ENCODE assay signal across 34 mouse cellular contexts in genomic region chr11:109416709-109417420, GRCm38 (mm10). TPM values are rescaled to one million over a fixed set of nuclear protein-coding genes. Genes with fewer than 3 reads are reported as not detected.
DNase-seq lines count a peak whose midpoint lies in the region; ATAC-seq and TF ChIP-seq lines count a peak whose summit lies in the region.
"Had no signal": no experiment of that assay in that cellular context is flagged by ENCODE, and none has a peak within 500 bp of the region (broad histone marks: within the 10 kb centered on the region; RNA-seq: fewer than 3 reads in every experiment).

No protein-coding gene starts in this region.

- no peak for TF ChIP-seq CTCF in Patski (IDR thresholded peaks at IDR 0.05)
- no peak for TF ChIP-seq CTCF in lung, embryonic 14.5 days (IDR thresholded peaks at IDR 0.05; ENCODE audit: low read depth)
- TF ChIP-seq CTCF in layer of hippocampus, adult 2 months (conservative IDR thresholded peaks at IDR 0.05), result no peak

- H3K9me3 ChIP-seq in lung, embryonic 14.5 days (ENCODE audit: low read depth, low read length), result no peaks in the 10 kb centered on the region
- H3K9me3 ChIP-seq: forebrain, embryonic 13.5 days; hindbrain, embryonic 13.5 days; liver, embryonic 15.5 days had no signal

- no peaks in the 10 kb centered on the region for H3K27me3 ChIP-seq in Patski
- H3K27me3 ChIP-seq in lung, embryonic 14.5 days (ENCODE audit: insufficient read depth, low read length), result no peaks in the 10 kb centered on the region
- H3K27me3 ChIP-seq in splenic B cell, adult 2 months (ENCODE audit: control insufficient read depth, insufficient read depth, low read length, poor library complexity, severe bottlenecking), result no peaks in the 10 kb centered on the region
- H3K27me3 ChIP-seq: forebrain, embryonic 13.5 days; hindbrain, embryonic 13.5 days; liver, embryonic 15.5 days had no signal

- H3K4me2 ChIP-seq in lung, embryonic 14.5 days, result peak overlapping the region; percentile 11; the same call in 1 of the 2 replicates
- H3K4me2 ChIP-seq: forebrain, embryonic 13.5 days; heart, embryonic 11.5 days; hindbrain, embryonic 13.5 days; limb, embryonic 12.5 days; liver, embryonic 15.5 days had no signal

- peaks cover 3% of the 10 kb centered on the region for H3K4me1 ChIP-seq in lung, embryonic 14.5 days (ENCODE audit: insufficient read depth)
- H3K4me1 ChIP-seq: forebrain, embryonic 13.5 days; hindbrain, embryonic 13.5 days; liver, embryonic 15.5 days had no signal

- H3K36me3 ChIP-seq in lung, embryonic 14.5 days (ENCODE audit: insufficient read depth), result no peaks in the 10 kb centered on the region
- H3K36me3 ChIP-seq in splenic B cell, adult 2 months (ENCODE audit: control insufficient read depth, insufficient read depth, low read length, poor library complexity, severe bottlenecking), result no peaks in the 10 kb centered on the region
- H3K36me3 ChIP-seq: hindbrain, embryonic 13.5 days; limb, embryonic 12.5 days; liver, embryonic 15.5 days had no signal

- peak; percentile 30 for ATAC-seq in Patski
- ATAC-seq in lung, embryonic 14.5 days (ENCODE audit: insufficient read depth), result peak; percentile 73
- ATAC-seq: forebrain, embryonic 13.5 days; intestine, postnatal 0 days had no signal

- no peak for DNase-seq in Patski (ENCODE audit: low read depth, low spot score)
- peak; percentile 44 for DNase-seq in lung, embryonic 14.5 days
- DNase-seq in lung, postnatal 14 days, result peak; percentile 77
- peak; percentile 55 for DNase-seq in splenic B cell, adult 2 months (ENCODE audit: low read depth, low spot score)
- DNase-seq in cerebellum, postnatal 14 days, result no peak
- no peak for DNase-seq in heart, postnatal 4 days
- DNase-seq in layer of hippocampus, adult 2 months (ENCODE audit: low spot score in 2 of 2), result no peak
- no peak for DNase-seq in layer of hippocampus, adult 11-12 months (ENCODE audit: low spot score)
- DNase-seq: adrenal gland, postnatal 25 days; cerebellum, adult 8-10 months; cerebellum, postnatal 36 days; gastrocnemius, postnatal 36 days; heart, adult 18-20 months; heart, postnatal 36 days; kidney, adult 9 months; kidney, postnatal 10 days; midbrain, embryonic 14.5 days; right cerebral cortex, adult 18-20 months; right cerebral cortex, postnatal 4 days had no signal

- WGBS in lung, embryonic 14.5 days, result 32% methylated on average over 8 of the region's 8 CpGs

- H3K4me3 ChIP-seq in lung, embryonic 14.5 days (ENCODE audit: low read depth, low read length), result no peak overlapping the region
- H3K4me3 ChIP-seq in layer of hippocampus, adult 2 months, result no peak overlapping the region
- H3K4me3 ChIP-seq: forebrain, embryonic 13.5 days; hindbrain, embryonic 13.5 days; left cerebral cortex, adult 2 months; limb, embryonic 12.5 days; liver, embryonic 15.5 days had no signal

- in situ Hi-C loops in Patski (cut with MboI; ENCODE audit: low pct_unique_long_range_greater_than_20kb), result no loop called here

- no peak overlapping the region for H3K27ac ChIP-seq in lung, embryonic 14.5 days (ENCODE audit: low read depth)
- no peak overlapping the region for H3K27ac ChIP-seq in layer of hippocampus, adult 2 months
- H3K27ac ChIP-seq: forebrain, embryonic 13.5 days; hindbrain, embryonic 13.5 days; left cerebral cortex, adult 2 months; limb, embryonic 12.5 days; liver, embryonic 15.5 days had no signal

- H3K9ac ChIP-seq in lung, embryonic 14.5 days, result no peak overlapping the region
- H3K9ac ChIP-seq: forebrain, embryonic 13.5 days; hindbrain, embryonic 13.5 days; limb, embryonic 12.5 days; liver, embryonic 15.5 days had no signal

- POLR2A ChIA-PET in Patski (lab: Charles Lee), result no interaction called here

- CTCF ChIA-PET in Patski (lab: Charles Lee), result interaction anchor here (1.1 to 1.5 kb wide), 6 partner anchors 13 to 162 kb away, joined by 3 to 4 read pairs (median 3); no protein-coding TSS in a partner anchor

RNA-seq across cellular contexts. Expression of gene 9930022D16Rik, which starts 3.1 kb away (rescaled TPM):
- not detected for polyA plus RNA-seq in Patski (2021)
- not detected in 2 replicates for polyA plus RNA-seq in lung, embryonic 14.5 days (2014; fragmentation: Nextera tagmentation; extraction: Ambion mirVana)
- not detected for total RNA-seq in heart, postnatal 4 days (2021)
- not detected for total RNA-seq in layer of hippocampus, adult 2 months (2021)
- total RNA-seq: adrenal gland, postnatal 25 days; gastrocnemius, postnatal 36 days; heart, adult 18-20 months; heart, postnatal 36 days; layer of hippocampus, postnatal 14 days; left cerebral cortex, adult 2 months; left cerebral cortex, postnatal 25 days; liver, adult 2 months had no signal
- polyA plus RNA-seq: embryonic facial prominence, embryonic 11.5 days; forebrain, embryonic 13.5 days; heart, embryonic 16.5 days; hindbrain, embryonic 13.5 days; large intestine, adult 2 months; limb, embryonic 12.5 days; liver, adult 2 months; liver, embryonic 15.5 days; midbrain, embryonic 14.5 days; spleen, adult 2 months; testis, adult 2 months had no signal

RNA-seq across cellular contexts. Expression of gene Amz2, which starts 8.9 kb away (rescaled TPM):
- polyA plus RNA-seq in Patski (2021), result 48.6 TPM
- 41.5 and 45.6 TPM in 2 replicates for polyA plus RNA-seq in lung, embryonic 14.5 days (2014; fragmentation: Nextera tagmentation; extraction: Ambion mirVana)
- total RNA-seq in heart, postnatal 4 days (2021), result 10 to 100 TPM; 46.9 to 49.4 TPM
- total RNA-seq in layer of hippocampus, adult 2 months (2021), result 10 to 100 TPM; 54.7 to 64.7 TPM

RNA-seq across cellular contexts. Expression of gene Gna13, which starts 54.2 kb away (rescaled TPM):
- 50.4 TPM for polyA plus RNA-seq in Patski (2021)
- 30.7 and 33.8 TPM in 2 replicates for polyA plus RNA-seq in lung, embryonic 14.5 days (2014; fragmentation: Nextera tagmentation; extraction: Ambion mirVana)
- 10 to 100 TPM; 42.7 to 49.0 TPM for total RNA-seq in heart, postnatal 4 days (2021)
- 10 to 100 TPM; 55.5 to 60.9 TPM for total RNA-seq in layer of hippocampus, adult 2 months (2021)

RNA-seq across cellular contexts. Expression of gene Arsg, which starts 56.3 kb away (rescaled TPM):
- polyA plus RNA-seq in Patski (2021), result 1.1 TPM
- 2.8 and 5.3 TPM in 2 replicates for polyA plus RNA-seq in lung, embryonic 14.5 days (2014; fragmentation: Nextera tagmentation; extraction: Ambion mirVana)
- 1 to 10 TPM; 5.2 to 6.1 TPM for total RNA-seq in heart, postnatal 4 days (2021)
- total RNA-seq in layer of hippocampus, adult 2 months (2021), result 10 to 100 TPM; 11.7 to 13.9 TPM

RNA-seq across cellular contexts. Expression of gene Slc16a6, which starts 56.5 kb away (rescaled TPM):
- 1.2 TPM for polyA plus RNA-seq in Patski (2021)
- polyA plus RNA-seq in lung, embryonic 14.5 days (2014; fragmentation: Nextera tagmentation; extraction: Ambion mirVana), result 5.4 and 5.9 TPM in 2 replicates
- total RNA-seq in heart, postnatal 4 days (2021), result 10 to 100 TPM; 17.9 to 22.6 TPM
- total RNA-seq in layer of hippocampus, adult 2 months (2021), result 1 to 10 TPM; 7.2 to 8.1 TPM

Comparison
In these comparisons a context has a peak if more than half of its experiments do, and no peak if none do; other contexts are left out.
1. DNase-seq: peak in lung, embryonic 14.5 days (single experiment), lung, postnatal 14 days (single experiment) and splenic B cell, adult 2 months (single experiment); none in Patski (single experiment), cerebellum, postnatal 14 days (0 of 2), heart, postnatal 4 days (single experiment), layer of hippocampus, adult 2 months (0 of 2) and layer of hippocampus, adult 11-12 months (single experiment).